Mouse (Mus musculus): ENCODE measurements at regions not wholly inside any gene's neighbourhood (a gene's known extent, or its start where the extent isn't known, plus 50 kb on each side); places are given as distances from the start of the nearest gene placed in this dataset.

DNA sequence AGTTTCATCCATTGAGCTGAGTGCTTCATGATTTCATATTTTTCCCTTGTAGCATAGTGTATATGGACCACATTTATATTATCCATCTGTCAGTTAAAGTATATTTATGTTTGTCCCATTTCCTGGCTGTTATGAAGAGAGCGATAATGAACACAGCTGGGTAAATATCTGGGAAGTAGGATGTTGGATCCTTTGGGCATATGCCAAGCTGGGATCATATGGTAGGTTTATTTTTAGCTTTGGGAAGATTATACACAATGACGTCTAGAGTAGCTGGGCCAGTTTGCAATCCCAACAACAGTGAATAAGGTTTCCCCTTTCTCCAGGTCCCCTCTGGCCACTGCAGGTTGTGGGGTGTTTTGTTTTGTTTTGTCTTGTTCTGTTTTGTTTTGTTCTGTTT, 164.5 kb downstream of the Gm765 start:
- in situ Hi-C loops (cut with MboI): no loop called here

DNA sequence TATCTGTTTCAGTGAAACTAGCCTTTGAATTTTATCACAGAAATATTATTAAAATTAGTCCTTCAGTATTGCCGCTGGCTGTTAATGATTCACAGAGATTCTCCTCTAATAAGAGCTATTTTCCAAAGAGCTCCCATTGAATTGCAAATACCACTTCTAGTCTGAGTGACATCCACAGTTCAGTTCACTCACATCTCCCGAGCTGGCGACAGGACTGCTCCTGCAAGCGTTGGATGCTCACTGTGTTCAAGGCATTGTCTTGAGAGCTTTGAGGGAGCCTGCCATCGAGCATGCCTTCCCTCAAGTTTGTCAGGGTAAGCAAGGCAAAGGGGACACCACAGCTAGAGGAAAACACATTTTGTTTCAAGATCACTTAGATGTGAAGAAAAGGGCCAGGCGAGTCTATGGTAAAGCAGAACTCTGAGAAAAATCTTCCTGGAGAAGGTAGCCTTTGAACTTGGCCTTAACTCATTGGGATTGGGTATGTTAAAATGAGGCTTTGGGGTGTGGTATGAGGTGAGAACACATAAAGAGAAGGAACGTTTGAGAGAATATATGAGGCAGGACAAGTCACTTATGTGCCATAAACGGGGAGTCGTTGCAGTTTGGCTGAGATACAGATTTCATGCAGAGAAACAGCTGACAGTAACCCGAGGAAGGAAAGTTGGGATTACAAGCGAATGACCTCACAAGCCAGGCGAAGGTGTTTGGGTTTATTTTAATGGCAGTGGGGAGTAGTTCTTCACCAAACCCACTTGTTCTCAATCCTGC, 193.3 kb downstream of the Gm765 start:
- in situ Hi-C loops (cut with MboI): no loop called here

DNA sequence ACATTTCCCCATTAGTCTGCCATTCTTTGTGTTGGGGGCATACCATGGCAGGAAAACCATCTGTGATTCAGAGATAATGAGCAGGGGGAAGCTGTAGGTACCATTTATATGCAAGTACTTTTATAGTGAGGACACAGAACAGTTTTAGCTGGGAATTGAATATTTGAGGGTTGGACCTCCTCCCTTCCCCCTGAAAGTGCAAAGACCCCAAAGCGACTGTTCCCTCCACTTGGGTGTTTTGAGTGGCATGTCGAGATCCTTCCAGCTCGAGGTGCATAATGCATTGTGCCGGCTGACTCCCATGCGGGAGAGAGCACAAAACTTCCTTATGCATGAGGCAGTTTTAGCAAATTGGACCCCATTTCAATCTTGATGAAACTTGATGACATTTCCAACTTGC, 194.7 kb downstream of the Gm765 start:
- in situ Hi-C loops (cut with MboI): no loop called here

DNA sequence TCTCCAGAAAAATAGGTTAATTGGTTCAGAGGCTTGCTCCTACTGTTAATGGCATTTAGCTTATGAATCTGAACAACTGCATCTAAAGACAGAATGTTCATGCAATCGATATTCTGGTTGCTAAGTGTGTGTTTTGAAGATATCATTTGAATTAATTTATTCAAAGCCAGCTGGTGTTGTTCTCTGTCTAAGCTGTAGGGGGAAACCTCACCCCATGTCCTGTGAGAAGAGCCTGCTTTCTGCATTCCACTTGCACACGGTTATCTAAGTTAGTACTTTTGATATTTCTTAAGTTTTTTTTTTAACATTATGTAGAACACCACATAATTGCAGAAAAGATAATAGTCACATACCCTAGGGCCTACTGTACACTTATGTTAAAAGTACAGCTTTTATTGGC, 209.6 kb downstream of the Gm765 start:
- in situ Hi-C loops (cut with MboI): no loop called here

DNA sequence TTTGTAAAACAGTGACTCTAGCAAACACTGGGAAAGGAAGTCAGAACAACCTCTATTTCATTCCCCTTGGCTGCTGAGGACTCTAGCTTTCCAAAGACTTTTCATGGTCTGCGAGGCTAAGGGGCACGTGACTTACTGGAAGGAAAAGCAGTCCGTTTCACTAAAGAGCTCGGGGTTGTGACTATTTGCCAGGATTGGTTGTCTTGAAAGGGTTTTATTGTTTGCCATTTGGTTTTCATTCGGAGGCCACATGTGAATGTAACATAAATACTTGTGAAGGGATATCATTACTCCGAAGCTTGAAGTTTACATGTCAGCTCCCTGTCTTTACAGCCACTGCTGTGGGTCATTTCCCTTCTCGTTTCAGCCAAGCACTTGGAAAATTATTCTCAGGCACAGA, 217.1 kb downstream of the Gm765 start:
- in situ Hi-C loops (cut with MboI): no loop called here

DNA sequence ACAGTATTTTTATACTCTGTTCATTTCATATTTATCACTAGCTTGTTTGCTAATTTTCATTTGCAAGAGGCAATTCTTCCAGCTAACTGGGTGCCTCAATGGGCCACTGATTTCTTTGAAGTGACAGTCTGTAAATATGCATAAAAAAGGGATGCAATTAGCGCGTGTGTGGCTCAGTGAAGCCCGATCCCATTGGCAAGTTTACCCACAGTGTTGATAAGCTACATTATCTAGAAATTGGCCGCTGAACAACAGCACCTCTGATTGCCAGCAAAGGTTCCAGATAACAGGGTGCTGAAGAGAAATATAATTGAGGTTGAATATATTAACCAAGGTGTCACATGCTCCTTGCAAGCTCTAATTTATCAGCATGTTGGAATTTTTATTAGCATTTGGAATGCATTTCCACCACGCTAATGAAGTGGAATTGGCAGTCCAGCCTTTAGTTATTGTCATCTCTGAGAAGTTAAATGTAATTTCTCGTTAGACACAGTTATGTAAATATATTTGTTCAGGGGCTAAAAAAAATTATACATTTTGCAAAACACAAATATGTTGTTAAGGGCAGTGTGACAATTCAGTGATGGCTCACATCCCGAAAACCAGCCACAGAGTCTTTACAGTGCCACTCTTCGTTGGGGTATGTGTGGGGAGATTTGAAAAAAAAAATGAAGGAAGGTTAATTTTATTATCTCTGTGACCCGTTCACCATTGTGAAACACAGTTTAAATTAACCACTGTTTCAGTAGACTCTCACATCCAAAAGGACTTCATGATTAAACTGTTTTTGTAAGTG, 224.0 kb downstream of the Gm765 start:
- in situ Hi-C loops (cut with MboI): no loop called here

DNA sequence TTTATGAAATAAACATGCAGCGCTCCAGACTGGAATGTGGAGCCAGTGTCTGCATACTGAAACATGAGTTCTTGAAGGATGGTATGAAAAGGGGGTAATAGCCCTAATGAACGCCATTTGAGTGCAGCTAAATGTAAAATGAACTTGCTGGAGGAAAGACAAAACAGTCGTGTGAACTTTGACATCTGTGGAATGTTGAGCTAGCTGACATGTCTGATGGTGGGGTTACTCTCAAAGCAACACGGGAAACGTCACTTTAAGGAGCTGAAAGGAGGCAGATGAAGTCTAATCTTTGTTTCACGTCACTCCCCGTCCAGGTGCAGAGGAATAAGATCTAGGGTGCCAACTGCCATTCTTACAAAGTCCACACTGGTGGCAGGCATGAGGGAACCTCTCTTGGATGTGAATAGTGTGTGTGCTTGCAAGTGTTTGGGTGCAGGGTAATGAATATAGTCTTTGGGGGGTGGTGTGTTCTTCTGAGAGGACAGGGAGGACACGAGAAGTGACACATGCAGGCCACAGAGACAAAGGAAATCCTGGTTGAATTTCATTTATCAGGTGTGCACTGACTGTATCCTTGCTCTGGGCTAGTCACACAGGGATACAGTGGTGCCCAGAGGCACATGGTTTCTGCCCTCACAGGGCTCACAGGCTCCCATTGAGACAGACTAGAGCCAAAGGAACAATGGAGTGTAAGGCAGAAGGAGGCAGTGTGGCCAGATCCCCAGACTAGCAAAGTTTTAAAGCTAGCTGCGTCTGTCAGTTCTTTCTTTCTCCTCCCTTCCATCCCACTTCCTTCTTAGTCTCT, 228.0 kb downstream of the Gm765 start:
- in situ Hi-C loops (cut with MboI): no loop called here

DNA sequence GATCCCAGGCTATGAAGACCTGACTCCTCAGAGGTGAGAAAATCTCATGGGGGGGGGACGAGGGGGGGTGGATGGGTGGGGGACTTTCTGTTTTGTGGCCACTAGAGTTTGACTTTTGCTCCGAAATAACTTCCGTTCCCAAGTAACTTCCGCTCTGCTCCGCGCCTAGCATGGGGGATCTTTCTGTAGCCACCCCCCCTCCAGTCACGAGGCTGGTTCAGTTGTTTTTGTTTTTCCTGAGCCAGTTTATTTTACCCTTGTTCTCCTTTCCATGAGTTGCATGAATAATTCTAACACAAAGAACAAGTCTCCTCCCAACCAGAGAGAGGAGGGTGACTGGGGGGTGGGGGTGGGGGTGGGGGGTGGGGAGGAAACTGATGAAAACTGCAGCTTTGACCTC, 228.8 kb downstream of the Gm765 start:
- in situ Hi-C loops (cut with MboI): no loop called here

DNA sequence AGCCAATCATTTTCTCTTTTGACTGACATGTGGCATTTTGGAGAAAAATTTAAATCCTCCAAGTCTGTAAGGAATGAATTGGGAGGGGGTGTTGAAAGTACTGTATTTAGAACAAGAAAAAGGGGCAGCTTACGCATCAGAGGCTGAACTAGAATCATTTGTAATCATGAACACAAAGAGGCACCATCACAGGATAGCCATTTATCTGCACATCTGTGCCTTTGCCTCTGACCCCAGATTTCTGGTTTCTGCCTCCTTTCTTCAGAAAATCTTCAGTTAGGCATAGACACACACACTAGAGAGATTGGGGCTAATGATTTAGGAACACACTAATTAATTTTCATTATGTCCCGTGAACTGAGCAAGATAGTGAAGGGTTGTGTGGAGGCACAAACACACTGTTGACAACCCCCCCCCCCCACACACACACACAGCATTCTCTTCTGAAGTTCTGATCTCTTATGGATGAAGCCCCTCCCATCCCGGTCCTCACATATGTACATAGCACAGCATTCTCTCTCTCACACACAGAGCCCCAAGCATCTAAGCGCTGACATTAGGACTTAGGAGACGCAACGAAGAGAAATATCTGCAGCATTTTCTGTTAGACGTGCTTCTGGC, 229.9 kb downstream of the Gm765 start:
- in situ Hi-C loops (cut with MboI): no loop called here

DNA sequence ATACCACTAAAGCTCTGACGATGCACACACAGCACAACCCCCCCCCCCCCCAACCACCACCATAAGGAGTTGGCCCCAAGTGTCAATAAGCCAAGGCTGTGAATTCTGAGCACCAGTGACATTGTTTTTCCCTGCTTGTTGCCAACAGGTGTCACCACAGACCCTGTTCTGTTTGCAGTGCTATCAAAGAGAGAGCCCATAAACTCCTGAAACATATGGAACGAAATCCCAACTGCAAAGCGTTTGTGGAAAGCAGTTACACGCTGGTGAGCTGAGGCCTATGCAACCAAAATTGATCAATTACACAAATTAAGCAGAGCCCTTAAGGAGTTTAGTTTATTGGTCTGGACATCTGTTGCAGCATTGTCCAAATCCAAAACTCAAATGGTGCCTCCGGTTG, 235.4 kb downstream of the Gm765 start:
- in situ Hi-C loops (cut with MboI): loop anchor here (10.0 kb wide), 1 partner anchor 1498 kb away; no protein-coding TSS in a partner anchor

DNA sequence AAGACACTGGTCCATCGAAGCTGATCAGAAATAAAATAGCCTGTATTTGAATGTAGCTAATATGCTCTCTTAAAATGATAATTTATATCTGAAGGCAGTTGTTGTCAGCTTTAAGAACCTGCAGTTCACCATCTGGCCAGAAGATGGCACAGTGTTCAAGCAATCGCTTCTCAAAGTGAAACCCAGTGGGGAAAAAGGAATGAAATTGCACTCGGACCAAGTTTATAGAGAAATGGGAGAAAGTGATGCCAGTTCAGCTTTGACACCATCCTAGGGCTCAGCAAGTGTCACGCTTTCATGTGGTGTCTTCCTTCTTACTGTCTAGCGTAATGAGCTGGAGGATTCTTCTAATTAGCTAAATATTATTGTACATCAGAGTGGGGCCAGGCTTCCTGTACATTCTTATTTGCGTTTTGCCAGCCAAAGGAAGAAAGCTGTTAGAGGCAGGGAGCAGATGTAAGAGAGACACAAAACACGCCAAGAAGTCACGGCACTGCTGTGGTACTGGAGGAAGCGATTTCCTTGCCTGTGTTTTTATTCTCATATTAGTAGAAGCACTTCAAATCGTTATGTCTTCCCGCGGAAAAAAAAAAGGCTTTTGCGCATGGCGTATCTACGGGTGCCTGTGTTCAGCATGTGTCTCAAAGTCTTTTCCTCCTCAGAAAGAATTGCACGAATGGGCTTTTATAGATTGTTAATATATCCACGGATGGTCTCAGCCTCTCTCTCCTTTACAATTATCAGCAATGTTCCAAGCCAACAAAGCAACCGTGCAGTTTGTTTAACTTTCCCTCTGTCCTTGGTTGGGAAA, 237.1 kb downstream of the Gm765 start:
- in situ Hi-C loops (cut with MboI): loop anchor here (10.0 kb wide), 1 partner anchor 1499 kb away; no protein-coding TSS in a partner anchor

DNA sequence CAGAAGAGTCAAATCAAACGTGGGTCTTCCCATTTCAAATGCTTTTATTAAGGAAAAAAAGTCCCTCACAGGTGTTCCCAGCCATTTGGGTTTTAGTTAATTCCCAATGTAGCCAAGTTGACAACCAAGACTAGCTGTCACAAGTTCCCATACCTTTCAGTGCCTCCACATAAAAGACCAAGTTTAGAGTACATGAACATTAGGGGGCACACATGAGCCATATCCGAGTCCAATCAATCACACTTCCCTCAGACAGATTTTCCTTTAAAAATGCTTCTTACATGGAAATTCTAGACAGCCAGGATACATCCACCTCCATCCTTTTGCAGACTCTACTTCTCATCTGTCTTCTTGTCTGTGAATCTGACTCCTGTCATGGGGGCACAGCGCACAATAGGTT, 238.1 kb downstream of the Gm765 start:
- in situ Hi-C loops (cut with MboI): loop anchor here (10.0 kb wide), 1 partner anchor 1500 kb away; no protein-coding TSS in a partner anchor

DNA sequence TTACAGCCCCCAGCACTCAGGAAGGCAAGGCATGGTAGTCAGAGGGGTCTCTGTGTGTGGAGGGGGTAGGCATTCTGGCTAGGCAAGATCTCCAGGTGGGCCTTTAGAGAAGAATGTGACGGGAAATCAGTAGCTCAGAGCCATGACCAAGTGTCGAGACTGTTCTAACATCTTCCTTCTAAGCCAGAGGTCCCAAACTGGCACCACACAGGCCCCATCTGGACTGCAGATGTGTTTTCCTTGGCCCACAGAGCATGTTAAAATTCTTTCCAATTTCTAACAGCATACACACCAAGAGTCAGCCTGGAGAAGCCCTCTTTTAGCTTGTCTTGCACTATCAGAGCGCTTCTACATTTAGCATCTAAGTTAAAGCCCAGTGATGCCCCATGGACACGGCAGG, 241.5 kb downstream of the Gm765 start:
- in situ Hi-C loops (cut with MboI): loop anchor here (10.0 kb wide), 1 partner anchor 1504 kb away; no protein-coding TSS in a partner anchor

DNA sequence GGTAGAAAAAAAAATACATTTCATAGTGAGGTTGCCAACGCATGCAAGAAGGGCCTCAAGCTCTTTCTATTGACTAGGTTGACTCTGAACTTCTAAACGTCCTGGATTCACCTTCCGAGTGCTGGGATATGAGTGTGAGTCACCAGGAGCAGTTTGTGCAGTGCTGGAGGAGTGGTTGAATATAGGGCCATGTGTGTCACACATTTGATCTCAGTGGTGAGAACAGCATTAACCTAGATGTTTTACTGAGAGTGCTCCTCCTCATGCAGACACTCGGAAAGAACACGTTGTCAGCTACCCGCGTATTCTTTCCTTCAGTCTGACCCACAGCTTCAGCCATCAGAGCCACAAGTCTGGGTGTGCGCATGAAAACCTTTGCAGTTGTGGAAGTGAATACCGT, 243.4 kb downstream of the Gm765 start:
- in situ Hi-C loops (cut with MboI): no loop called here

DNA sequence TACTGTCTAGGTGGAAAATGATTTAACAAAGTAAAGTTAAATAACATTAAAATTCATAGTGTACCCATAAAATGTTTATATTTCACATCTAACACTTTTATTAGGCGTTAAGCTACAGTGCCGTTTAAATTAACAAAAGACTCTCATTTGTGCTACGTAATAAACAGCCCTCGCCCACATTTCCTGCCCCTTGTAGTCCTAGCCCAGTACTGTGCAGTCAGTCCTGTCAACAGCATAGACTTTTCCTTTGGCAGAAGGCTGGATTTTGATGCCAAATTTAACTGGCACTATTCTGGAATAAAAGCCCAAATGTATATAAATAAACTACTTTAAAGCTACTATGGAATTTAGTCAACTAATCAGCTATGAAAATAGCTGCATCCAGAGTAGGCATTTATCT, 247.3 kb downstream of the Gm765 start:
- in situ Hi-C loops (cut with MboI): no loop called here

DNA sequence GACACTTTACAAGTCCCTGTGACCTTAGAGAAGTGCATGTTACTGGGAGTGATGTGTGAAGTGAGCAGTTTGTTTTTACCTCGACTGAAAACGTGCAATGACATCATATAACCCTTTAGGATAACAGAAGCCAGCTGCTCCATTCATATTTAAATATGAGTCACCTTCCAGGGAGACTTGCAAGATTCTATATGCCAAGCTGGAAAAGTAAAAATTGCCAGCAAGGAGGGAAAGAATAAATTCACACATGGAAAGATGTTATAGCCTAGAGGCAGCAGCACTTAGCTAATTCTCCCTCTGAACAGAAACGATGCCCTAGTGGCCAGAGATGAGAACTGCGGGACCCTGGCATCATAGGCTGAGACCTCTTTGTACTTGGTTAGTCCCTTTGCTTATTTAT, 253.4 kb downstream of the Gm765 start:
- in situ Hi-C loops (cut with MboI): no loop called here

DNA sequence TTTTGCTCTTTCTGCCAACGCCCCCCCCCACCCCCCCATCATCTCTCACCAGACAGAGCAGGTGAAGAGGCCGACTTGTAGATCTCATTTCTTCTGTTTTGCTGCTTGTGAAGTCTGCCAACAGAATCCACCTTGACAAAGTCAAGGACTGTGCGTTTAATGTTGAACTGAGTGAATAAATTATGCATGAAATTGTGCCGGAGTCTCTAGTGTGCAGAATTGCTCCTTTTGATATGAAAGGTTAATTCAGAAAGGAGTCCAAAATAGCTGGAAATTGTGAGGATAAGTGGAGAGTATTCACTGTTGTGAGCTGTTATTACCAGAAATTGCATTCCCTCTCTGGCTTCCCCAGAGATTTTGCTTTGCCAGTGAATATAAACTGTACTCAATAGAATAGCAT, 262.5 kb downstream of the Gm765 start:
- in situ Hi-C loops (cut with MboI): no loop called here

Measured in mature B cell (primary cell).